Mouse (Mus musculus) limb, embryonic 10.5 days (tissue): ENCODE data around the gene Mex3d. TPM values are rescaled to one million over a fixed set of nuclear protein-coding genes. Genes with fewer than 3 reads are reported as not detected.

Experiments
- microRNA-seq: library from miRNA; unstranded; fragments of <30 nt; microRNA quantifications from one replicate; pipeline ENCODE4, GENCODE M21; 2017
- polyA plus RNA-seq: library from polyadenylated mRNA; unstranded; fragments of >200 nt; fragmentation: Nextera tagmentation; extraction: Ambion mirVana; gene quantifications from 2 replicates; pipeline ENCODE4 v1.2.1, GENCODE M21; 2016

Mex3d gene
- polyA plus RNA-seq, 1 experiment from 2014 or later, result 7.5 TPM

Small RNA genes within 50 kb of the gene (microRNA-seq; reads per million reads assigned to microRNA genes)
- gene Gm22721, result not detected

Other genes starting within 250 kb of the Mex3d start
- gene Atp5d, start 249.0 kb downstream of the Mex3d start, polyA plus RNA-seq, result 487 and 503 TPM in 2 replicates
- 3.3 and 4.7 TPM in 2 replicates for gene Cbarp, start 246.8 kb downstream of the Mex3d start, polyA plus RNA-seq
- gene Midn, start 239.4 kb downstream of the Mex3d start, polyA plus RNA-seq, result 26.2 and 27.1 TPM in 2 replicates
- gene Cirbp, start 221.7 kb downstream of the Mex3d start, polyA plus RNA-seq, result 90.7 and 129 TPM in 2 replicates
- gene 1600002K03Rik, start 214.7 kb downstream of the Mex3d start, polyA plus RNA-seq, result 8.7 and 13.1 TPM in 2 replicates
- gene Efna2, start 208.2 kb downstream of the Mex3d start, polyA plus RNA-seq, result 63.1 and 66.8 TPM in 2 replicates
- 122 and 128 TPM in 2 replicates for gene Mum1, start 161.2 kb downstream of the Mex3d start, polyA plus RNA-seq
- gene Ndufs7, start 138.5 kb downstream of the Mex3d start, polyA plus RNA-seq, result 311 and 345 TPM in 2 replicates
- 14.4 and 18.4 TPM in 2 replicates for gene Gamt, start 126.6 kb downstream of the Mex3d start, polyA plus RNA-seq
- 61.2 and 66.2 TPM in 2 replicates for gene Dazap1, start 126.2 kb downstream of the Mex3d start, polyA plus RNA-seq
- 1,092 and 1,255 TPM in 2 replicates for gene Rps15, start 95.2 kb downstream of the Mex3d start, polyA plus RNA-seq
- 0.90 and 2.9 TPM in 2 replicates for gene Apc2, start 91.7 kb downstream of the Mex3d start, polyA plus RNA-seq
- gene 2310011J03Rik, start 67.1 kb downstream of the Mex3d start, polyA plus RNA-seq, result 58.2 and 60.9 TPM in 2 replicates
- gene Pcsk4, start 58.2 kb downstream of the Mex3d start, polyA plus RNA-seq, result 6.1 and 6.3 TPM in 2 replicates
- 5.4 and 6.6 TPM in 2 replicates for gene Reep6, start 57.7 kb downstream of the Mex3d start, polyA plus RNA-seq
- gene Adamtsl5, start 39.2 kb downstream of the Mex3d start, polyA plus RNA-seq, result 0.39 and 0.48 TPM in 2 replicates
- gene Plk5, start 31.2 kb downstream of the Mex3d start, polyA plus RNA-seq, result 0.31 and 0.48 TPM in 2 replicates
- gene Mbd3, start 11.9 kb upstream of the Mex3d start, polyA plus RNA-seq, result 453 and 469 TPM in 2 replicates
- 651 and 677 TPM in 2 replicates for gene Uqcr11, start 19.2 kb upstream of the Mex3d start, polyA plus RNA-seq
- gene Tcf3, start 46.0 kb upstream of the Mex3d start, polyA plus RNA-seq, result 260 and 283 TPM in 2 replicates
- gene Onecut3, start 107.2 kb upstream of the Mex3d start, polyA plus RNA-seq, result not detected in 2 replicates
- 0.26 and 0.53 TPM in 2 replicates for gene Atp8b3, start 151.5 kb upstream of the Mex3d start, polyA plus RNA-seq
- 40.8 and 42.6 TPM in 2 replicates for gene Rexo1, start 173.9 kb upstream of the Mex3d start, polyA plus RNA-seq
- gene Klf16, start 189.7 kb upstream of the Mex3d start, polyA plus RNA-seq, result 8.7 and 11.3 TPM in 2 replicates
- gene Abhd17a, start 202.7 kb upstream of the Mex3d start, polyA plus RNA-seq, result 104 and 108 TPM in 2 replicates
- 87.8 and 92.2 TPM in 2 replicates for gene Scamp4, start 215.2 kb upstream of the Mex3d start, polyA plus RNA-seq
- 11.1 and 13.4 TPM in 2 replicates for gene Adat3, start 215.2 kb upstream of the Mex3d start, polyA plus RNA-seq
- 5.1 and 5.2 TPM in 2 replicates for gene Gm49322, start 218.4 kb upstream of the Mex3d start, polyA plus RNA-seq
- gene Csnk1g2, start 235.2 kb upstream of the Mex3d start, polyA plus RNA-seq, result 237 and 255 TPM in 2 replicates